Mouse (Mus musculus) T-cell, adult 2 months (primary cell): ENCODE results near the gene Wrap53.
"Not testable (repeated sequence)": the region's sequence is repeated elsewhere in the genome, so short reads cannot be mapped to it uniquely, and the experiment has no call there.

Experiments used
- DNase-seq: peaks from one replicate; pipeline ENCODE4 v3.0.0; 2022; ENCODE audit warnings: low spot score

Gene Wrap53

DNA sequence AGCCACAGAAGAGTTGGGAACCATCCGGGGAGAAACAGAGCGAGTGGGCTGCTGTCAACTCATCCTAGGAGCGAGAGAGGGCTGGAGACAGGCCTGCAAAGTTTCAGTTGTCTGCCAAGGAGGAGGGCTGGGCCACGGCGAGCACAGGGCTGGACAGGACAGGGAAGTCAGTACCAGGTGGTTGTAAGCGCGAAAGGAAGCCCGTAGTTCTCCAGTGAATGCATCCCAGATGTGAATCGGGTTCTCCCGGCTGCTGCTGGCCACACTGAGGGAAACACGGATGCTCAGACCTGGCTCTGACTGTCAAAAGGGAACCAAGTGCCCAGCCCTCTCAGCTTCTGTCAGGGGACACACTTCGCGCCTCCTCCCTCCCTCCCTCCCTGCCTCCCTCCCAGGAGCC, 16.7 kb downstream of the Wrap53 start:
- no peak for DNase-seq

DNA sequence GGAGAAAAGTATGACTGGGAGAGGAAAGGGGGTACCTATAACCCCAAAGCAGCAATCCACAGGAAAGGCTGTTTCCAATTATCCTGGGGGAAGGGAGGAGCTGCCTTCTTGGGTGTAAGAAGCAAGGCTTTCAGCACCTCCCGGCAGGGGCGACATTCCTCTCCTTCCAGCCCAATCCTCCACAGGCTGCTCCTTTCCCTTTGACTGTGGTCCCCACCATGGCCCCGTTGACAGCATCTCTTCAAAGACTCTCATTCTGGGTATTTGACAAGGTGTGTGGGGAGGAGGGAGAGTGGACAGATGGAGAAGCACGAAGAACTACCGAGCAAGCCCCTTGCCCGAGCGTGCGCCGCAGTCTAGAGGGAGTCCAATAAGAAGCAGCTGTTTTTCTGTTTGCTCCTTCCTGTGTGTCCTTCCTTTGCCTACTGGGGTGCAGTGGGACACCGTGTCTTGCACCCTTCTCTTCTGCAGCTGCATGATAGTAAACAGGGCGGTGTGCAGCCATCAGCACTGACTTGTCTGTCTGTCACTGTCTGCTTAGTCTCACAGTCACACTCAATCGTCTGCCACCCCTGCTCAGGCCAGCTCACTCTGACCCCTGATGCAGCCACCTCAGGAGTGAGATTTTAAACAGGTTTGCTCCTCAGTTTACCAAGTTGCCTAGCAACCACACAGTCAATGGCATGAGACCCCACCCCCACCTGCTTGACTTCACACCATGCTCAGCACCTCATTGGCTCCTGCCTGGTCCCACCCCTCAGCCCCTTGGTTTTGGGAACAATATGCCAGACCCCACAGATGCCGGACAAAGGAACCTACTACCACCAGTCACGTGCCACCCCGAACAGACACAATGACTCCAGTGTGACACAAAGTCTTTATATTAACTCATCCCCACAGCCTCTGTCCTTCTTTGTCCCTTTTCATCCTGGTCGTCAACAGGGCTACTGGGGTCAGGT, 18.9 kb downstream of the Wrap53 start:
- DNase-seq, result no peak

DNA sequence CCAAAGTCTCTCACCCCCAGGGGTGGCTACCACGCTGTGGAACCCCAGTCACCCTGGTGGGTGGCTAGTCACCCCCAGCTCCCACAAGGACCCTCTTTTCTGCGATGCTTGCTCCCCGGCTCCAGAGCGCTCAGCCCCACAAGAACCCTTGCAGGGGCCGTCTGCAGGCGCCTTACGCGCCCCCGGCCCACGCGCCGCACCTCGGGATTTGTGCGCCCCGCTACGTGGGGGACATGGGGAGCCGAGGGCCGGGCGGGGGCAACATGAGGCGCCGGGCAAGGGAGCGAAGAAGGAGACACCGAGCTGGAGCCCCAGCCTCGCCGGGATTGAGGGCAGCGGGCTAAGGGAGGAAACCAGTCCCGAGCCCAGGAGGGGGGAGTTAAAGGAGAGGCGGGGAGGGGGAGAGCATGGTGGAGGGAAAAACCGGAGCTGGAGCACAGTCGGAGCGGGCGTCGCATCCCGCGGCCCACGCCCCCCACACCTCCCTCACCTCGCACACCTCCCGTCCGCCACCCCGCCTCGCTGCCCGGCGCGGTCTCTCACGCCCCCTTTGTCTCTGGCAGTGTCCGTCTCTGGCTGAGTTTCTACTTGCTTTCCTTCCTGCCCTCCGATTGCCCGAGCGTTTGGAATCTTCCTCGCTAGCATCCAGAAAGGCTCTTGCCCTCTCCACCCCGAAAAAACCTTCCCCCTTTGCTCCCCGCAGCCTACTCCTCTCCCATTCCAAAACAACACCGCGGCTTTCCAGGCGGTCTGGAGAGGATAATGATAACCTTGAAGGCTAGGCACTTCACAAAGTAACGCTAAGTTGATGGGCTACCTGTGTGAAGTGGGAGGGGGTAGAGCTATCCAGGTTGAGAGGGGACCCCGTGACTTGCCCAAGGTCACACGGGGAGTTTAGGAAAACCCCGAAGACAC, 19.9 kb downstream of the Wrap53 start, which contains the start of gene Efnb3:
Gene Efnb3 (minus strand): TSS at position 355 of the 915 bp plus-strand sequence.
- no peak for DNase-seq

DNA sequence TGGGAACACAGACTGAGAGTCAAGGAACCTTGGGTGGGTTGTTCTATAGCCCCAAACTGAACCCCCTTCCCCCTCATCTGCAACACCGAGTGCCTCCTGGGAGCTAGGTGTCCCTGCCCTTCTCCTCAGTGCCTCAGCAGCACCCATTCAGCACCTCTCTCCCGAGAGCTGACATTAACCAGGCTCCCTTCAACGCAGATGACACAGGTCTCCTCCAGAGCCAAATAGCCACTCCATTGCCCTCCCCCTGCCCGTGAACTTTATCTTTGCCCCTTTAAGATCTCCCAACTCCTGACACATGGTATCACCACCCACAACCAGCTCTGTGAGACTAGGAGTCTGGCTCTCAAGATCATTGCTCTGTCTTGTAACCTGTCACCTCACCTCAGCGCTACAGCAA, 20.9 kb downstream of the Wrap53 start:
- no peak for DNase-seq

DNA sequence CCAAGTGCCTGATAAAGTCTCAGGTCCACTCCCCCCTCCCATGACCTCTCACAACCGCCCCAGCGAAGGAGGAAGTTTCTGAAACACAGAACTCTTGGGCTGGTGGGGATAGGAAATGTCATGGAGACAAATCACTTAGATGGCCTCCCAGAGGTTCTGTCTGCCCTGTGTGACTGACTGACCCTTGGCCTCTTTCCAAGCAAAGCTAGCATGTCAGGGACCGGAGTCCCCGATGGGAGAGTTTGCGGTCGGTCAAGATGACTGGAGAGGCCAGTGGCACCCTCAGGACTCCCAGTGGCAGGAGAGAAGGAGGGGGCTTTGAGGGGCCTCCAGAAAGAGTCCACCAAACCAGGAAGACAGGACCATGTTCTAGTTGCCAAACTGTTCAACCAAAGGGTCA, 21.3 kb downstream of the Wrap53 start:
- DNase-seq, result no peak

DNA sequence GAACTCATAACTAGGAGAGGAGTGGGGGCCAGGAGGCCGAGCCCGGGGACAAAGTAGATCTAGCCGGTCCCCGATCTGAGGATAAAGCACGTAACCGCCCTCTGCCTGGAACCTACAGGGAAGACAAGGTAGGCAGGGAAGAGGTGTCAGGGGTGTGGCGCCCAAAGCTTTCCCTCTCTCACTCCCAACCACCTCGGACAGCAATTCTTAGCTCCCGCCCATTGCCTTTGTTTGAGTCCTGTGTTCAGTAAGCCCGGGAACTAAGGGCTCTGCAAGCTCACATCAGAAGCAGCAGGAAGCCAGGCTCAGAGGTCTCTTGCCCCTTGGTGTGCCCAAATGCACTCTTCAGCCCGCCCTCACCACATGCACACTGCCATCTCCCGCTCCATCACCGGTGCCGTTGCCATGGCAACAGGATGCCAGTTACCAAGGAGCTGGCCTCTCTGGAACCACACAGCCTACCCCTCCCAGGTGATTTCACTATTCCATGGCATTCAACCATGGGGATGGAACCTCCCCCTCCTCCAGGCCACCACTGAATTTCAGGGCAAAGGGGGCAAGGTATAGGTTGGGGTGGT, 22.6 kb downstream of the Wrap53 start:
- DNase-seq, result no peak

DNA sequence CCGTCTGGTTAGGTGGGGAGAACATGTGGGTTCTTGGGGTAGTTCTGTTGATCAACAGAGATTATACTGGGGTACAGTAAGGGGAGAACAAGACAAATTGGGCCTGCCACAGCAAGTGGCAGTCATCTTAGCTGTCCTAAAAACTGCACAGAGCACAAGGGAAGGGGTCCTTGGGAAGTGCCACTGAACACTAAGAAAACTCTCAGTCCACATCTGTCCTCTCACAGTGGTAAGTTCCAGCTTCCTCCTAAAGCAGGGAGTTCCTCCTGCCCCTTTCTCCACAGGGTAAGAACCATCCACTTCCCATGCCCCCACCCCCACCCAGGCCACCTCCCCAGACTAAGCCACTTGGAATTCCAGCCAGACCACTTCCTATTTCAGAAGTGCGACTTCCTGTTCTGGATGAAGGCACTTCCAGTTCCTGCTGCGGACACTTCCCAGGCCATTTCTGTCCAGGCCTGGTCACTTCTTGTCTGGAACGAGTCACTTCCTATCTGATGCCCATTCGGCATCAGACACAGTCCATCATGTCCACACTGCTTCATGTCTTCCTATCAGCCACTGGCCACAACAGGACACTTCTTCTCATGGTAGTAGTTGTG, 25.4 kb downstream of the Wrap53 start:
- no peak for DNase-seq

DNA sequence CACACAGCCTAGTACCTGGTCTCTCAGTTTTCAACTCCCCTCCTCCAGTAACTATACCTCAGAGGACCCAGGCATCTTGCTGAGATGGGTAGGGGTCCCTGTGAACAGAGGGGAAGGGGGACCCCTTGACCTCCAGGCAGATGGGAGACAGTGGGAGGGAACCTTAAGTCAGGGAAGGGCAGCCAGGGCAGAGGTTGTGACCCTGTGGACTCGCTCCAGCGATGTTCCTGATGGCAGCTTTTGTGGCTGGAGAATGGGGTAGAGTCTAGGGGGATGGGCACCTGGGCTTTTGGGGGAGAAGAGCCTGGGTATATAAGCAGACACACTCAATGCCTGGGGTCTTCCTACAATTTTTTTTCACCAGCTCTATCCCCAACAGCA, 26.7 kb downstream of the Wrap53 start:
- no peak for DNase-seq

DNA sequence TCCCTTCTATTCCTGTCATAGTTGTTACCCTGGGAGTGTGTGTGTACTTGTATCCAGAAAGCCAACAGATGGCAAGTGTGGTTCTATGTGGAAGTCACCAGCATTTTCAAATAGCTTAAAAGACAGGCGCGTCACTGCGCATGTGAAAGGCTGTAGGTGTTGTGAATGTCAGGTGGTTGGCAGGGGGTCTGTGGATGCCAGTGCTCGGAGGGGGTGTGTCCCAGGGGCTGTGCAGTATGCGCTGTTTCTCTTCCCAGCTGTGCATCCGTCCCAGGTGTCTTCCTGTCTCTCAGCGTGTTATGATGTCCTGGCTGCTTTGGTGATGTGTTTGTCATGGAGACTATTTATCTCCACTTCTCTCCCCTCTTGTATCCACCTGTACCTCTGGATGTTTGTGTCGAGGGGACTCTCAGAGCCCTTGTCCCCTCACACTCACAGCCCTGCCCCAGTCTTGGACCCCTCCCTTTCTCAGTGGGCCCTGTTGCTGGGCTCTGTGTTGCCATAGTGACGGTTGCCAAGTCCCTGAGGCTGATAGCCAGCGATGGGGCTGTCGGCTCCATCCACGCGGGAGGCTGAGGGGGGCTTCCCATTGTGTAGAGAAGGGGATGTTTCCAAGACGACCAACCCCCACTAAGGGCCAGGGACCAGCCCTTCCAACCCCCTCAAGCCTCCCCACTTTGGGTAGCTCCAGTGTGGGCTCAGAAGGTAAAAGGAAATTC, 27.3 kb downstream of the Wrap53 start:
- DNase-seq, result no peak

DNA sequence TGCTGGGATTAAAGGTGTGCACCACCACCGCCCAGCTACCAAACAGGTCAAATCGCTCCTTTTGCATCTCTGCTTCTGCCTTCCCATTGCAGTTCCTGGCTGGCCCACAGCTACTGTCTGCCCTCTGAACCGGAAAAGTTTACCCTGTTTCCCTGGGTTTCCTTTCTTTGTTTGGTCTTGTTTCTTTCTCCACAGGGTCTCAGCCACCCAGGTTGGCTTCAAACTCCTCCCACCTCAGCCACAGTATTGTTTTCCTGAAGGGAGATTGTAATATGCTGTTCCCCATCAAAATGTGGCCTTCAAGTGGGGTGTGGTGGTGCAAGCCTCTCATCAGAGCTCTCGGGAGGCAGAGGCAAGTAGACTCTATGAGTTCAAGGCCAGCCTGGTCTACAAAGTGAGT, 28.7 kb downstream of the Wrap53 start:
- no peak for DNase-seq

DNA sequence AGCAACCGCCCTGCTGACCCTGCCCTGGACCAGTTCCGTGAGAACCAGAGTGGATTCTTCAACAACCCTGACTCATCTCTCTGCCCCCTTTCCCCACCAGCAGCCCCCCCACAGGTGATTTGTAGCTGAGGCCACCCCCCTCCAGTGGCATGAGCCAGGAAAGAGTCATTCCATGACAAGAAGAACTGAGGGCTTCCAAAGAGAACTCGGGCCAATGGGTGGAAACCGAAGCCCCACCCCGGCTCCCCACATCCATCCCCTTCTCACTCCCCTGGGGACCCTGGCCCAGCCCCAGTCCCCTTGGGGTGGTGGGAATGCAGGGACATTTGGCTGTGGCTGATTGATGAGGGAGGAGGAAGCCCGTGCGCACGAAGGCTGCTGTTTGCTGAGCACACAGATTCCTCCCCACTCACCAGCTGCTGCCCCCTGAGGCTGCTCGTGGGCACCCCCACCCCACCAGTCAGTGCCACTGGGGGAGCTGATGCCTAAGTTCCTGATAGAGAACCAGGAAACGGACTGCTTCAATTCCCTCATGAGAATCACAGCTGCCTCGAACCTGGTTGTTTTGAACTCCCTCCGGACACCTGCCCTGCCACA, 30.9 kb downstream of the Wrap53 start, which contains the start of gene Dnah2:
Gene Dnah2 (minus strand): TSS at position 51 of the 597 bp plus-strand sequence.
- no peak for DNase-seq

DNA sequence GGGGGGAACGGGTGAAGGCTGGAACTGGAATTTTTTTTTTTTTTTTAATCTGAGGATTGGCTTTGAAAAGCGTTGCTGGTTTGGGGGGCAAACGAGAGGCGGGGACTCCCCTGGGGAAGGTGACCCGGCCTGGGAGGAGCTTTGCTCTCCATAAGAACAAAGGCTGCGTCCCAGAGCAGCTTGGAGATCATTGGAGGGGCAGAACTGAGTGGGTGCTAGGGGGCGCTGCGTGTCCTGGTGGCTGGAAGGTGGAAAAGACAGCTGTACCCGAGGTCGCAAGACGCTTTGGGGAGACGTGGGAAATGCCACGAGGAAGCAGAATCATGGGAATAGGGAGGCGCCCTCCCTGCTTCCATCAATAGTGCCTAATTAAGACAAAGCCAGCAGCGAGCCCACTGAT, 33.0 kb downstream of the Wrap53 start:
- peak; percentile 8 for DNase-seq

DNA sequence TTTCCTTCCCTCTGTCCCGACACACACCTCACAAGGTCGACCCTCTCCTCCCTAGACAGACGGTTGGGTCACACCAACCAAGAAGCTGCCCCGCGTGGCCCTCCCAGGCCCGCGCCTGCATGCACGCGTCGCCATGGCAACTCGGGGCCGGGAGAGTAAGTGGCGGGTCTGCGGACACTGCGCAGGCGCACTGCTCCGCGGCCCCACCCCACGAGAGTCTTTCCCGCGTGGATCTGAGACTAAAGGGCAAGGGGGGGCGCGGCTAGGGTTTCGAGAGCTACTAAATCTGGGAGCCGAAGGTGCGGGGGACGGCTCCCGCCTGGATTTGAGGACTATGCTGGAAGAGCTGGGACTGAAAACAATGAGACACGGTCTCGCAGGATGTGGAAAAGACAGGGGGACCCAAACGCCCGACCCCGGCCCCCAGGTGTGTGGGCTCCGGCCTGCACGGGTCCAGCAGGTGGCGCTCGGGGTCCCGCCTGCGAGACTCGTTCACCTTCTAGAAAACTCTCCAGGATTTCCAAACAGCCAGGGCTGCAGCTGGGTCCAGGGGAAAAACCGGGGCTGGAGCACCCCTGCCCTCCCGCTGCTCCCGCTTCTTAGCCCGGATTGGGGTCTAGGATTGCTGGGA, 33.5 kb downstream of the Wrap53 start:
- peak; percentile 65 for DNase-seq

DNA sequence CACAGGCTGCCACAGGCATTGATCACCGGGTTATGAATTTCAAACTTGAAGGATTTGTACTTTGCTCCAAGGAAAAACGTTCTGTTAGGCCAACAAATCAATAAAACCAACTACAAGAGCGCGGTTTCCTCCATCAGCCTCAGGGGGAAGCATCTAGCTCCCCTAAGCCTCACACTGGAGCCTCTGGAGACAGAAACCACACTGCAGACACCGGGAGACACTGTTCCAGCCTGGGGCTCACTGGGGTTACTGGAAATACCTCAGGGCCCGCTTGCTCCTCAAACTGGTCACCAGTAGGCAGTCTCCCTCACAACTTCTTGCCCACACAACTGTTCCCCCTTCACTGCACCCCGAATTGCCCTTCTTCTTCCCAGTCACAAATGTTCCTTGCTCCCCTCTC, 34.1 kb downstream of the Wrap53 start:
- DNase-seq, result no peak

DNA sequence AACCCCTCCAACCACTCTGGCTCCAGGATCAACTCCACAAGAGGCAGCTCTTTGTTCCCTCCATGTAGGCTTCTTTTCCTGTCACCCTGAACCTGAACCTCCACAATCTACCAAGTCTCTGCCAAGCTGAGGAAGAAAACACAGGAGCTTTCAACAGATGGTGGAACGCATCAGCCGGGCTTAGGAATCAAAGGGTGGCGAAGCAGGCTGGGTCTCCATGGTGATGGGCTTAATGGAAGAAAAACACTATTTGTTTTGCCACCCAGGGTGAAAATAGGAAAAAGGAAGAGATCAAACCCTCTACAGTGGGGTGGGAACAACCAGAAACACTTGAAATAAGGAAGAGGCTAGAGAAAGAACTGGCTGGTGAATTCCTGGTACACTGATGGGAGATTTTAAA, 36.5 kb downstream of the Wrap53 start:
- DNase-seq, result no peak

DNA sequence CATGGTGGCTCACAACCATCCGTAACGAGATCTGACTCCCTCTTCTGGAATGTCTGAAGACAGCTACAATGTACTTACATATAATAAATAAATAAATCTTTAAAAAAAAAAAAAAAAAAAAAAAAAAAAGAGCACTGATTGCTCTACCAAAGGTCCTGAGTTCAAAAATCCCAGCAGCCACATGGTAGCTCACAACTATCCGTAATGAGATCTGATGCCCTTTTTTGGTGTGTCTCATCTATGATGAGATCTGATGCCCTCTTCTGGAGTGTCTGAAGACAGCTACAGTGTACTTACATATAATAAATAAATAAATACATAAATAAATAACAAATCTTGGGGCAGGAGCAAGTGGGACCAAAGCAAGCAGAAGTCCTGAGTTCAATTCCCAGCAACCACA, 38.3 kb downstream of the Wrap53 start:
- not testable (repeated sequence) for DNase-seq

DNA sequence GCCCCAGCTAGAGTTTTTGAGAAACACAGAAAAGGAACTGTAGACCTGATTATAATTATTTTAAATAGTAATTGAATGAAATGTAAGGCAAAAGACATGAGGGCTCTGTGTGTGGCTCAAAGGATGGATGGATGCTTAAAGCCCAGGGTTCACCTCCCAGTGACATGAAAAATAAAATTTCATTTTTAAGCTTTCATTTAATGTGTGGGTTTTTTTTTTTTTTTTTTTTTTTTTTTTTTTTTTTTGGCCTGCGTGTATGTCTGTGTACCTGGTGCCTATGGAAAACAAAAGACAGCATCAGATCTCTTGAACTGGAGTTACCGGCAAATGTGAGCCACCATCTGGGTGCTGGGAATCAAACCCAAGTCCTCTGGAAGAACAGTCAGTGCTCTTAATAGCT, 39.4 kb downstream of the Wrap53 start:
- no peak for DNase-seq

DNA sequence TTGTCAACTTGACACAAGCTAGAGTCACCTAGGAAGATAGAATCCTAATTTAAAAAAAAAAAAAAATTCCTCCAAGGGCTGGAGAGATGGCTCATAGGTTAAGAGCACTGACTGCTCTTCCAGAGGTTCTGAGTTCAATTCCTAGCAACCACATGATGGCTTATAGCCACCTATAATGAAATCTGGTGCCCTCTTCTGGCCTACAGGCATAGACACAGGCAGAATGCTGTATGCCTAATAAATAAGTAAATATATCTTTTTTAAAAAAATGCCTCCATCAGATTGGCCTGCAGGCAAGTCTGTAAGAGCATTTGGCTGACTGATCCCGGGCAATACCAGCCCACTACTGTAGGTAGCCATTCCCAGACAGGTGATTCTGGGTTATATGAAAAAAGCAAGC, 45.1 kb downstream of the Wrap53 start:
- DNase-seq, result no peak

DNA sequence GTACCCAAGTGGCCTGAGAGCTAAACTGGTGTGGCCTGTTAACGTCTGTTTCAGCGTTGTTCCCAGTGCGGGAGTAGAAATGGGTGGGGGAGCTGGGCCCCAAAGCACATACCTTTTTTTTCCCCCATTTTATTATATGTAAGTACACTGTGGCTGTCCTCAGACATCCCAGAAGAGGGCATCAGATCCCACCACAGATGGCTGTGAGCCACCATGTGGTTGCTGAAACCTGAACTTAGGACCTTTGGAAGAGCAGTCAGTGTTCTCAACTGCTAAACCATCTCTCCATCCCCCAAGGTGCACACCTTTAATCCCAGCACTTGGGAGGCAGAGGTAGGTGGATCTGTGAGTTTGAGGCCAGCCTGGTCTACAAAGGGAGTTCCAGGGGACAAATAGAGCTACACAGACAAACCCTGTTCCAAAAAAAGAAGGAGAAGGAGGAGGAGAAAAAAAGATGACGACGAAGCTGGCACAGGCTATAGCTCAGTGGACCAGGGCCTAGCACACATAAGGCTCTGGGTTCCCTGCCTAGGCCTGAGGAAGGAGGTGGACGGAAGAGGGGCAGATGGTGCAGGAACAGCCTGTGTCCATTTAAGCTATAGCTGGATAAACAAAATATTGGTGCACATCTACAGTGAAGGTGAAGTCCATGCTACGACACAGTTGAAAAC, 47.4 kb downstream of the Wrap53 start:
- DNase-seq, result no peak

DNA sequence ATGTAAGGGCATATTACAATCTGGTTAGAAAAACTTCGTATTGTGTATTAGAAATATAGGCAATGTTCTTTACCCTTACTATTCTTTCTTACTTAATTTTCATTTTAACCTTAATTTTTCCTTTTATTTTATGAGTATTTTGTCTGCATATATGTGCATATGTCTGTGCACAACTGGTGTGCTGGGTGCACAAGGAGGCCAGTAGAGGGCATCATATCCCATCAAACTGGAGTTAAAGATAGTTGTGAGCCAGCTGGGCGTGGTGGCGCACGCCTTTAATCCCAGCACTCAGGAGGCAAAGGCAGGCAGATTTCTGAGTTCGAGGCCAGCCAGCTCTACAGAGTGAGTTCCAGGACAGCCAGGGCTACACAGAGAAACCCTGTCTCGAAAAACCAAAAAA, 49.3 kb downstream of the Wrap53 start:
- DNase-seq, result not testable (repeated sequence)
